Mouse (Mus musculus): ENCODE data around the gene Paqr8.

GRCm38 (mm10) chr1:20926376-20926775, 36.0 kb downstream of the Paqr8 start:
- TF ChIP-seq CTCF (IDR thresholded peaks at IDR 0.05; ENCODE audit: low read depth, low read length) (no peak), POLR2A (IDR thresholded peaks at IDR 0.05; ENCODE audit: borderline replicate concordance, low read depth, low read length) (no peak)

Measured in bone marrow macrophage, adult 2 months (primary cell).